Mouse (Mus musculus): ENCODE measurements around the gene Rftn2.

GRCm38 (mm10) chr1:55228256-55228884, 1.8 kb upstream of the Rftn2 start:
- no peak for TF ChIP-seq POLR2A (IDR thresholded peaks at IDR 0.05; ENCODE audit: extremely low read depth, insufficient read depth, low read length)
- no peak for TF ChIP-seq CTCF (IDR thresholded peaks at IDR 0.05; ENCODE audit: extremely low read depth, insufficient read depth, low read length)
